Mouse (Mus musculus) embryonic facial prominence, embryonic 10.5 days (tissue): ENCODE measurements around the gene Ints14. TPM values are rescaled to one million over a fixed set of nuclear protein-coding genes. Genes with fewer than 3 reads are reported as not detected.

ENCODE experiments used
- DNase-seq: peaks from one replicate; pipeline ENCODE4 v3.0.0-alpha.2; 2017; ENCODE audit warnings: low spot score
- H3K27ac ChIP-seq: fragments of 300-500 bp; sonication (generic); replicated peaks from 2 replicates; pipeline ENCODE4 v1.5.1; 2016; ENCODE audit warnings: mild to moderate bottlenecking
- H3K27me3 ChIP-seq: fragments of 300-500 bp; sonication (generic); replicated peaks from 2 replicates; pipeline ENCODE4 v1.6.1; 2016; ENCODE audit warnings: low read depth, mild to moderate bottlenecking; ENCODE audit not compliant: poor library complexity, severe bottlenecking
- H3K36me3 ChIP-seq: fragments of 300-500 bp; sonication (generic); replicated peaks from 2 replicates; pipeline ENCODE4 v1.6.1; 2016; ENCODE audit warnings: mild to moderate bottlenecking, moderate library complexity
- H3K4me1 ChIP-seq: fragments of 300-500 bp; sonication (generic); 2 replicates; pipeline ENCODE4 v1.6.1; 2016
- H3K4me3 ChIP-seq: fragments of 300-500 bp; sonication (generic); 2 replicates; pipeline ENCODE4 v1.5.1; 2016; ENCODE audit warnings: mild to moderate bottlenecking, moderate library complexity
- H3K9me3 ChIP-seq: fragments of 300-500 bp; sonication (generic); 2 replicates; pipeline ENCODE4 v1.6.1; 2016; ENCODE audit warnings: mild to moderate bottlenecking
- WGBS: fragments of 180-500 bp; shearing (Covaris S2); methylation state at CpG from one replicate; pipeline ENCODE4 v1.1.7; 2016; 5-methylcytosine and 5-hydroxymethylcytosine counted together
- polyA plus RNA-seq: library from polyadenylated mRNA; unstranded; fragments of >200 nt; fragmentation: Nextera tagmentation; extraction: Ambion mirVana; gene quantifications from 2 replicates; pipeline ENCODE4 v1.2.1, GENCODE M21; 2016

The Ints14 gene
- 67.3 and 71.4 TPM in 2 replicates for polyA plus RNA-seq

DNA sequence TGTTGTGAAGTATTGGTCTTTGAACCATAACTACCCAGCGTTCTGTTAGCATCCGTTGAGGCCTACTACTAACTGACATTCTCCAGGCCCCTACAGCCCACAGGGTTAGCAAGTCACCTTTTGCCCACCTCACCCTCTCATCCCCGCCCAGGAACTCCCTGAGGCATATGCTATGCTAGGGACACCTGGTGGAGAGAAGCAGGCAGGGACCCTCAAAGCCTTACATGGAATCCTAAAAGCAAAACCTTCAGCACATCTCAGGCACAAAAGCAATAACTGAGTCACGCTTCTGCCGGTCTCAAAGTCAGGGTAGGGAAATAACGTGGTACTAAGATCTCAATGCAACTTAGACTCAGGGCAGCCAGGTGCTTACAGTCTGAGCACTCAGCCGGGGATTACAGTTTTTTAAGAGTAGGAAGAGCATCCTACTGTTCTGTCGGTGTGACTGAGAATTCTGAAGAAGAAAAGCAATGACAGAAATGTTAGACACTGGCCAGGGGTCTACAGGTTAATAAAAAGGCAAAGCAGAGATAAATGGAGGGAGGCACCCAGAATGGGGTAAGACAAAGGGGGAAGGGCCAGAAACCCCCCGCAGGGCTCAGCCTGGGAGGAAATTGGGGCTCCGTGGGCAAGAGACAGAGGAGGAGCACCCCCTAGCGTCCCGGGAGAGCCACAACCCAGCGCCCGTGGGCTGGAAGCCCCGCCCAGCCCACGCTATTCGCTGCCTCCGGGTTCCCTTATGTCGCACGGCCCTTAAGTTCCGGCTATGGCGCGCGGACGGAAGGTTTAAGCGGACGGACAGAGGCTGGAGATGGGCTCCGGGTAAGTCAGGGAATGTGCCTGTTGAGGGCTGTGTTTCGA lies at the start of gene Ints14:
Ints14 (plus strand) TSS at position 789 of the 861 bp plus-strand sequence.
- 5% methylated on average over 29 of the region's 29 CpGs for WGBS
- Histone ChIP-seq H3K4me1 (peaks cover 23% of the 10 kb centered on the region), H3K27ac (peak within 1 kb of the TSS; percentile 97), H3K27me3 (no peaks in the 10 kb centered on the region), H3K36me3 (peaks cover 38% of the 10 kb centered on the region), H3K4me3 (peak within 1 kb of the TSS; percentile 88), H3K9me3 (no peaks in the 10 kb centered on the region)
- peak; percentile 96 for DNase-seq

DNA sequence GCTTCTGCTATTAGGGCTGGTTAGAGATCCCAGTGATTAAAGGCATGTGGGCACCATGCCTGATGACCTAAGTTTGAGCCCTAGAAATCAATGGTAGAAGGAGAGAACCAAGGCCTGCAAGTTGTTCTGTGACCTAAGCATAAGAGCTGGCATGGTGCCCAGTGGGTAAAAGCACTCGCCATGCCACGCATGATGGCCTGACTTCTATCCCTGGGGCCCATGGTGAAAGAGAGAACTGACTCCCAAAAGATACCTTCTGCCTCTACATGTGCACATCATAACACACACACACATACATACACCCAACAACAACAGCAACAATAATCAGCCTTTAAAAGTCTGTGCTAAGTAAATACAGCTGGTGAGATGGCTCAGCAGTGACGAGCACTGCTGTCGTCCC lies 47.3 kb upstream of the Ints14 start:
- WGBS, result 97% methylated on average over 4 of the region's 4 CpGs
- no peak overlapping the region for H3K4me3 ChIP-seq

GRCm38 (mm10) chr9:64913973-64914372 lies 46.7 kb upstream of the Ints14 start:
- DNase-seq, result no peak
- no peak overlapping the region for H3K27ac ChIP-seq
- H3K4me3 ChIP-seq, result no peak overlapping the region
- H3K9me3 ChIP-seq, result no peaks in the 10 kb centered on the region
- no peaks in the 10 kb centered on the region for H3K27me3 ChIP-seq
- H3K36me3 ChIP-seq, result peaks cover 20% of the 10 kb centered on the region
- H3K4me1 ChIP-seq, result peaks cover 4% of the 10 kb centered on the region; the same call in 1 of the 2 replicates
- 92% methylated on average over 2 of the region's 2 CpGs for WGBS

More for the DNA sequence above, 47.3 kb upstream of the Ints14 start:
- peaks cover 20% of the 10 kb centered on the region for H3K36me3 ChIP-seq
- H3K27me3 ChIP-seq, result no peaks in the 10 kb centered on the region
- no peak for DNase-seq
- no peak overlapping the region for H3K27ac ChIP-seq
- H3K9me3 ChIP-seq, result no peaks in the 10 kb centered on the region
- H3K4me1 ChIP-seq, result peaks cover 1% of the 10 kb centered on the region; the same call in 1 of the 2 replicates

DNA sequence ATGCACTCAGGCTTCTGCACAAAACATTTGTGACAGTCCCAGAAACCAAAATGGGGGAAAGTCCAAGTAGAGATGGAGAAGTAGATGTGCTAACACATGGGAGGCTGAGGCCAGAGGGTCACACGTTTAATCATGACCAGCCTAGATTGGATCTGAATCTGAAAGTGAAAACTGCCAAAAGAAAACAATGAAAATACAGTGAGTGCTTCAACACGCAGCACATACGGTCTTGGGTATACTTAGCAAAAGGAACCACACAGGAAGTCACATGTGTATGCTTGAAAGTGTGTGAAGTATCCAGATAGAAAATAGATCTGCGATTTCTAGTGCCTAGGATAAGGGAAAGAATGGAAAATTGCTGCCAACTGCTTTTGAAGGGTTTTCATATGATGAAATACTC lies 46.1 kb upstream of the Ints14 start:
- no peak overlapping the region for H3K4me3 ChIP-seq
- no peak for DNase-seq

GRCm38 (mm10) chr9:64918560-64918959 lies 42.1 kb upstream of the Ints14 start:
- peak overlapping the region; percentile 81 for H3K27ac ChIP-seq

More for the DNA sequence above, 46.1 kb upstream of the Ints14 start:
- 91% methylated on average over 4 of the region's 4 CpGs for WGBS
- Histone ChIP-seq H3K27ac (no peak overlapping the region), H3K36me3 (peaks cover 18% of the 10 kb centered on the region), H3K27me3 (no peaks in the 10 kb centered on the region), H3K9me3 (no peaks in the 10 kb centered on the region), H3K4me1 (peaks cover 4% of the 10 kb centered on the region; the same call in 1 of the 2 replicates)

DNA sequence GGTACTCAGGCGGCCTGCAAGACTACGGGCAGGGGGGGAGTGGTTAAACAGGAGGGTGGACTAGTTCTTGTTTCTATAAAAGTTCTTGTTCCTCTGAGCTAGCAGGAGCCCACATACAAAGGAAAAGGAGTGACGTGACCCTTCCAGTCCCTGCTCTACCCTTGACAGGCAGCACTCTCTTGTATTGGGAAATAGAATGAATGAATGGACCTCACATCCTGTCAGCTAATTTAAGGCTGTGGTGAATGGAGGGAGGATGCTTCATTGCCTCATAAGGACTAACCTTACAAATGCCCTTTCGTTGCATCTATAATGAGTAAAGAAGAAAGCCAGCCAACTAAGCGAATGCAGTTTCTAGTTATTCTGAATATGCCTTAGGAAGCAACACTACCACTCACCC lies 34.9 kb upstream of the Ints14 start:
- H3K9me3 ChIP-seq, result no peaks in the 10 kb centered on the region
- 70% methylated on average over 5 of the region's 5 CpGs for WGBS
- no peak for DNase-seq
- H3K4me1 ChIP-seq, result peaks cover 5% of the 10 kb centered on the region; the same call in 1 of the 2 replicates
- H3K27me3 ChIP-seq, result no peaks in the 10 kb centered on the region
- H3K36me3 ChIP-seq, result no peaks in the 10 kb centered on the region
- no peak overlapping the region for H3K27ac ChIP-seq
- no peak overlapping the region for H3K4me3 ChIP-seq

More at GRCm38 (mm10) chr9:64918560-64918959, 42.1 kb upstream of the Ints14 start:
- WGBS, result 30% methylated on average over 16 of the region's 16 CpGs
- Histone ChIP-seq H3K4me1 (peaks cover 4% of the 10 kb centered on the region; the same call in 1 of the 2 replicates), H3K36me3 (peaks cover 4% of the 10 kb centered on the region), H3K27me3 (no peaks in the 10 kb centered on the region), H3K4me3 (peak overlapping the region; percentile 56), H3K9me3 (no peaks in the 10 kb centered on the region)
- DNase-seq, result peak; percentile 82

- Histone ChIP-seq H3K4me3 (no peak overlapping the region), H3K27me3 (no peaks in the 10 kb centered on the region), H3K4me1 (peaks cover 9% of the 10 kb centered on the region), H3K27ac (no peak overlapping the region), H3K36me3 (no peaks in the 10 kb centered on the region), H3K9me3 (no peaks in the 10 kb centered on the region)
- DNase-seq, result no peak
- 84% methylated on average over 8 of the region's 8 CpGs for WGBS
Measured at GRCm38 (mm10) chr9:64926201-64926991, 34.3 kb upstream of the Ints14 start.

DNA sequence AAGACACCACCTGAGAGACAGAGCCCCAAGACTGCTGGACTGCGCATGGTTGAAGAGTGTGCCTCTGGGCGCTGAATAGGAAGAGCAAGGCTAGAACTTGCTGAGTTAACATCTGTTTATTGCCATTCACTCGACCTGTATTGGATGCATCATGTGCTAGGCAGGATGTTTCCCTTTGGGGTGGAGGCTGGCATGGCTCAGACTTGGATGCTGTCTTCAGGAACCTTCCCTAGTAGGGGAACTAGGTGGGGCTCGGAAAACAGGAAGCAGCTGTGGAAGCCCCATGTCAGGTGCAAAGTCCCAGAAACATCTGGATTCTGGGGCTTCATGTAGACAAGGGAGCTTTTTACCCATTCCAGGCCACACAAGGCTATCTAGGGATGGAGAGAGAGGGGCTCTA lies 30.4 kb upstream of the Ints14 start:
- no peaks in the 10 kb centered on the region for H3K36me3 ChIP-seq

DNA sequence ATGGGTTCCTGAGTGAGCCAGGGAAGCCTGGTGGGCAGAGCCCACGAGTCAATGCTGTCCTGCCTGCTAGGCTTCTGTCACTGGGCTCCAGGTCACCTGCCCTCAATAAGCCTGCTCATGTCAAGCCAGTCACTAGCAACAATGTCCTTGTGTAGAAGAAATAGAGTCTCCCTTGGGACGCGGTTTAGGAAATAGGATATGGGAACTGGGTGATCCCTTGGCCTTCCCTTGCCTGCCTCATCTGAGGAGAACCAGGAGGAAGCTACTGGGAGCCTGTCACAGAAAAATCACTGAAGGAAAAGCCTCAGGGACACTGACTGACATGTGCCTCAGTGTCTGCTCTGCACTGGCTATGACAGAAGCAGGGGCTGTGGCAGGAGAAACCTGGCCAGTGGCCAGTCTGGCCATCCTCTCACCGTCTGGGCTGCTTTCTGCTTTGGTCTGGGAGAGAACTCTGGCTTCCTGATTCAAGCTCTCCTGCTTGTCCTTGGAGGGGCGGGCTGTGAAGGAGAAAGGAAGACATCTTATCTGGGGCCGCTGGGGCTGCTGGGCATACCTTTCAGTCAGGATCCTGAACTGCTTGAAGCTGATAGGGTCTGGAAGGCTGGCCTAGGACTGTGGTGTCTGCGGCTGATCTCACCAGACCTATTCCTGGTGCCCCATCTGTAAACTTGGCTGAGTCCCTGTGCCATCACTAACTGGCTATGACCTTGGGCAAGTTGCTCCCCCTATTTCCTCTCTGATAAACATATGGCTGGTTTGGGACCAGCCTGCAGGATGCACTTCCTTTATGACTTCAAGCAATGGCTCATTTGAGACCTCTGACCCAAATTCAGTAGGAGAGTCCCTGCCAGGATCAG lies 28.7 kb upstream of the Ints14 start:
- H3K27ac ChIP-seq, result peak overlapping the region; percentile 3; the same call in 1 of the 2 replicates

More for the DNA sequence above, 30.4 kb upstream of the Ints14 start:
- 85% methylated on average over 4 of the region's 4 CpGs for WGBS
- DNase-seq, result no peak
- Histone ChIP-seq H3K4me3 (no peak overlapping the region), H3K9me3 (no peaks in the 10 kb centered on the region), H3K27me3 (0 out of 2 replicates have a peak, but pooled peaks cover 3% of the 10 kb centered on the region), H3K27ac (no peak overlapping the region), H3K4me1 (peaks cover 34% of the 10 kb centered on the region)

GRCm38 (mm10) chr9:64934015-64934754 lies 26.5 kb upstream of the Ints14 start:
- Histone ChIP-seq H3K9me3 (no peaks in the 10 kb centered on the region), H3K27ac (peak overlapping the region; percentile 74), H3K27me3 (0 out of 2 replicates have a peak, but pooled peaks cover 11% of the 10 kb centered on the region), H3K4me3 (peak overlapping the region; percentile 17), H3K36me3 (no peaks in the 10 kb centered on the region), H3K4me1 (peaks cover 33% of the 10 kb centered on the region)
- DNase-seq, result peak; percentile 68
- WGBS, result 60% methylated on average over 15 of the region's 15 CpGs

More for the DNA sequence above, 28.7 kb upstream of the Ints14 start:
- Histone ChIP-seq H3K4me3 (no peak overlapping the region), H3K4me1 (peaks cover 33% of the 10 kb centered on the region), H3K36me3 (no peaks in the 10 kb centered on the region), H3K27me3 (0 out of 2 replicates have a peak, but pooled peaks cover 11% of the 10 kb centered on the region), H3K9me3 (no peaks in the 10 kb centered on the region)
- WGBS, result 76% methylated on average over 7 of the region's 7 CpGs
- DNase-seq, result no peak

DNA sequence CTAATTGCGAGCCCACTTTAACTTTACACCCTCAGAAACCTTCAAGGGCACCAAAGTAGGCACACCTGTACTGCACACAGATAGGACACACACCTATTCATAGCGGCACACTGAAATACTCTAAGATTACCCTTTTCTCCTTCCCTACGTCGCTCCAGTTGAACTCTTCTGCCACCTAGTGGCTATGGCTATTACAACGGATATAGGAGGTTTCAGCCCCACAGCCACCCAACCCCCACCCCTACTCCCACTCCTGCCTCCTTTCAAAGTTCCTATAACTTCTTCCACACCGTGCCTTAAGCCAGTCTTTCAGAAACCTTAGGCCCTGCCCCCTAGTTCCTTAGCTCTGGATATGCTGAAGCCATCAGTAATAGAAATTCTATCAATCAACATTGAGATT lies 24.2 kb upstream of the Ints14 start:
- no peaks in the 10 kb centered on the region for H3K9me3 ChIP-seq
- 0 out of 2 replicates have a peak overlapping the region, but pooled peaks have one; percentile 6 for H3K27ac ChIP-seq
- 0 out of 2 replicates have a peak, but pooled peaks cover 11% of the 10 kb centered on the region for H3K27me3 ChIP-seq
- no peaks in the 10 kb centered on the region for H3K36me3 ChIP-seq
- peaks cover 28% of the 10 kb centered on the region for H3K4me1 ChIP-seq
- peak; percentile 59 for DNase-seq
- 5% methylated on average over 6 of the region's 6 CpGs for WGBS
- H3K4me3 ChIP-seq, result no peak overlapping the region
